Mouse (Mus musculus): Measurements from ENCODE around the gene Uchl5.

The Uchl5 gene

DNA sequence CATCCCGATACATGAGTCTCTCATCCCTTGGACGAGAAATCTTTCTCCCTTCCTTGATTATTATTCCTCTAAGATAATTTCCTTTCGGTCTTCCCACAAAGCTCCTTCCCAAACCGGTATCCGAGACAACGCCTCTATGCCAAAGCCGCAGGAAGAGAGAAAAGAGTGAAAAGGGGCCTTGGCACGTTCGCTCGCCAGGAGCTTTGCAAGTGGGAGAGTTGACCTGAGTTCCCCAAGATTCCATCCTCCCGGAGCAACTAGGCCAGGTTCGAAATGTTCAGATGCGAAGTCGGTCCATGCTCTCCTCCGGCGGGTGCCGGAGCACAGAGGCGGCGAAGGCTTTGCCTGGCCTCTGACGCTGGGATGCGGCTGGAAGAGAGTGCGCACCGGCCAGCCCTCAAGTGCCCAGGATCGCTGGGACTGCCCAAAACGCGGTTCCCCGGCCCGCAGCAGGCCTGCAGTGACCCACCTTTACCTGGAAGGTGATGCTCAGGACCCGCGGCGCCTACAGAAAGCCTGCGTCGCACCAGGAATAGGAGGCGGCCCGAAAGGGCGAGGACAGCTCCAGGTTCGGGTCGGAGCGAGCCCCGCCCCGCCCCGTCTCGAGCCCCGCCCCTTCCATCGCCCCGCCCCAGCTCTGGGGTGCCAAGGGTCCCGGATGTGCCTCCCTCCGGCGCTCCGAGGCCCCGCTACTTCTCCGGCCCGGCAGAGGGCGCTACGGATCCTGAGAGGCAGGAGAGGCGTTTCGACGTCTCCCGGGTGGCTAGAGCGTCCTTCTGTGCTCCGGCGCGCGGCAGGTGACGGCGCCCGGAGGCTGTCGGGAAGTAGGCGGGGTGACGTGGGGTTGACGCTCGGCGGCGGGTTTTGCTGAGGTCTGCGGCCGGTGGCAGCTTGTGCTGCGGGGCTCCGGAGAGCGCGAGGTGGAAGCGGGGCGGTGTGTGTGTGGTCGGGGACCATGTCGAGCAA, at the start of gene Uchl5, which contains the start of gene Trove2:
Gene Uchl5 (plus strand): TSS at position 827 of the 966 bp plus-strand sequence.
Gene Trove2 (minus strand): TSS at position 623 of the 966 bp plus-strand sequence.
- in situ Hi-C loops (cut with MboI, MseI): no loop called here

DNA sequence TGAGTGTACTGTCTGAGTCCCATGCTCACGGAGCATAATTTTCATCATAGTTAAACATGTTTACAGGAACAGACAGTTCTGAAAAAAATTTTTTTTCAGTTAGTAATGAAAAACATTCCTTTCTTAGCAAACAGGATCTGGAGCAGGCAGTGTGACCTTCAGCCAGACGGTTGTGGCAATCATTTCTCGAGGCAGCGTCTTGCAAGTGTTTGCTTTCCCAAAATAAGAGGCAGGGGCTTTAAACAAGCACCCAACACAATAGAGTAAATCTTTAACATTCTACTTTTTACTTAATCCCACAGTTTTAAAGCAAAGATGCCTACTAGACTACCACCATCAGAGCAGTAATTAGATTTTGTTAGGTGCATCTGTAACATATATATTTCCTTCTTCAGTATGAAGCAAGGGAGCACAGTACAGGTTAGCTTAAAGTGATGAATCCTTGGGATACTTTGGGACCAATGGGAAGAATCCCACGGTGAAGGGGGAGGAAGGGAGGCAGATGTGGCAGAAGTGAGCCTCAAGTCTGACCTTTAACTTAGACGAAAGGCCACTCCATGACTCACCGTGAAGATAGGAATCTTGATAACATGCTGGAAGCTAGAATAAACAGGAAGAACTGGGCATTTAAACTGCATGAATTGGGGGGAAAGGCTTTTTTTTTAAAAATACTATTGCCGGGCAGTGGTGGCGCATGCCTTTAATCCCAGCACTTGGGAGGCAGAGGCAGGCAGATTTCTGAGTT, 49.2 kb upstream of the Uchl5 start:
- in situ Hi-C loops (cut with MboI, MseI): no loop called here

DNA sequence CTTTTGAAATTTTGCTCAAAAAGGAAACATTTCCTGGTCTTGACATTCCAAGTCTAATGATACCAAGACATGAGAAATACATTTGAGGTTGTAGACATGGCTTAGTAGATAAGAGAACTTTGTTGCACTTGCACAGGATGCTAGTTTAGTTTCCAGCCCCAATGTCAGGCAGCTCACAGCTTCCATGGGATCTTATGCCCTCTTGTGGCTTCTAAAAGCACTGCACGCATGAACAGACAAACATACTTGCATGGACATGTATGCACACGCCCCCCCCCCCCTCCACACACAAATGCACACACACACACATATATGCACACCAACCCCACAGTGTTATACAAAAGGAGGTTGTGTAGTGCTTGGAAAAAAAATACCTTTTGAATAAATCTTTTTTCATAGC, 46.2 kb upstream of the Uchl5 start:
- in situ Hi-C loops (cut with MboI, MseI): no loop called here

DNA sequence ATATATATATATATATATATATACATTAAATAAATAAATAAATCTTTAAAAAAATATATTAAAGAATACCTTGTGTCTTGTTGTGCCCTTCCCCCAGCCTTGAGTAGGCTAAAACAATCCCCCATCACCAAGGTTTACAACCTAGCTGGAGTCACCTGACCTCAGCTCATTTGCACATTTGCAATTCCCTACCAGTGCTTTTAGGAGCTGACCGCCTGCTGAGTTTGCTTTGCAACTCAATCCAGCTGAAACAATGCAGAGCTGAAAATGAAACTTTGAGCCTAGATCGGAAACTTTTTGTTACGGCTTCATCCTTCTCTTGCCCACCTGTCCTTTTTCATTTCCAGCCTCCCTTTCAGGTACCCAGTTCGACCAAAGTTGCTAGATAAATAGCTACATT, 45.4 kb upstream of the Uchl5 start:
- in situ Hi-C loops (cut with MboI, MseI): no loop called here

DNA sequence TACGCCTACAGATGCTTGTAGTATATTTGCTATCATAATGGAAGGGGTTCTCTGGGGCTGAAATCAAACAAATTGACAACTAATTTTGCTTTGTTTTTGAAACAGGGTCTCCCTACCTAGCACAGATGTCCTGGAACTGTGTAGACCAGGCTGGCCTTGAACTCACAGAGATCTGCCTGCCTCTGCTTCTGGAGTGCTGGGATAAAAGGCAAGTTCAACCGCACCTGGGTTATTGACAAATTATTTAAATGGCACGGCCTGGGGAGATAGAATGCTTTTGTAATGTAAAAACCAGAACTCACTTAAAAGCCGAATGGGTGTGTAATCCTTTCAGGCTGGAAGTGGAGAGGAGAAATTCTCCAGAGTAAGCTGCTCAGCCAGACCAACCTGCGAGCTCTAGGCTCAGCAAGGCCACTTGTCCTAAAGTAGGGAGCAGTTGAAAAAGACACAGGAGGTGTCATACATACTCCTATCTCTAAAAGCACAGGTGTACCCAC, 43.1 kb upstream of the Uchl5 start:
- in situ Hi-C loops (cut with MboI, MseI): no loop called here

DNA sequence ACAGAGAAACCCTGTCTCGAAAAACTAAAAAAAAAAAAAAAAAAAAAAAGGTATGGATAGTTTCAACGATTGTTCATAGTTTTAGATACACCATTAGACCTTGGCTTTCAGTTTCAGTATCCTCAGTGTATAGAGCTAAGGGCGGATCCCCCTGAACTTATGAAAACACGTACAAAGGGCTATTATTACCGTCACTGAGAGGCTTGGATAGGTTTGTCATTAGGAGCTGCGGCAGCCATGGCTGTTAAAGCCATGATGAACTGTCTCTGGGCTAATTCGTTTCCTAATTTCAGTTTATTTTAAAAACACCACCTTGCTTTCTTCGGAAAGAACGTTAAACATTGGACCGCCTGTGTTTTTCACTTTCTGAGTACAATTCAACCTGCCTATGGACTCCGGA, 38.3 kb upstream of the Uchl5 start:
- in situ Hi-C loops (cut with MboI, MseI): no loop called here

DNA sequence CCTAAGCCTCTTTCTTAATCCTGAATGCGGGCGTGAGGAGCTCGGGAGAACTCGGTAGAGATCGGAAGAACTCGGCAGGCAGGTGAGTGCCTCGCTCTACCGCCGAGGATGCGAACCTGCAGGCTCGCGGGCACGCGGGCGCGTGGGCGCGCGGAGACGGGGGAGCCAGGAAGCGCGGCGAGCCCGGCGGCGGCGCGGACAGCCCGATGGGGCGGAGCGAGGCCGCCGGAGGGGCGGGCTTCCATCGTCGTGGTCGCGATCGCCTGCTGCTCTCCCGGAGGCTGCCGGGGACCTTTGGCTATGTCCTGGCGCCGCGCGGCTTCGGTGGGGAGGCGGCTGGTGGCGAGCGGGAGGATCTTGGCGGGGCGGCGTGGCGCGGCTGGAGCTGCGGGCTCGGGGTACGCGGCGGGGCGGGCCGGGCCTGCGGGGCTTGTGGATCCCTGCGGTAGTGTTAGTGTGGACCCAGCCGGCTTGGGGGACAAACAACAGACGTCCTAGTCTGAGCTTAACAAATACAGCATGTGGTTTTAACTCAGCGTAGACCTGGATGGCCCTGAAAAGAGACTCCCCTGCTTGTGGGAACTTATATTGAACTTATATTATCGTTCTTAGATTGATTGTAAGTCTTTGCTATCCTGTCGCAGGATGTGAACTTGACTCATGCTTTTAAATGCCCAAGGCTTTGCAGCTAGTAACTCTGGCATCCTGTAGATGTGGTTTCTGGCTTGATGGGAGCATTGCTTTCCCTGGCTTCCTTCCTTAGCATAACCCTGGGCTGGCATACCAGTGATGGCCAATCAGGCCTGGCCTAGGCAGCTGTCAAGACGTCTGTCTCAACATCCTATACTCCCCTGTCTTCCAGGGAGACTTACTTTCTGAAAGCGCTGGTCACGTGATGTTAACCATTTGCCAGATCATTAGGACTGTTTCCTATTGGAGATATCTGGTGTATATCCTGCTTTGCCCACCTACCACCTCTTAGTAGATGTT, 37.4 kb upstream of the Uchl5 start:
- in situ Hi-C loops (cut with MboI, MseI): no loop called here

DNA sequence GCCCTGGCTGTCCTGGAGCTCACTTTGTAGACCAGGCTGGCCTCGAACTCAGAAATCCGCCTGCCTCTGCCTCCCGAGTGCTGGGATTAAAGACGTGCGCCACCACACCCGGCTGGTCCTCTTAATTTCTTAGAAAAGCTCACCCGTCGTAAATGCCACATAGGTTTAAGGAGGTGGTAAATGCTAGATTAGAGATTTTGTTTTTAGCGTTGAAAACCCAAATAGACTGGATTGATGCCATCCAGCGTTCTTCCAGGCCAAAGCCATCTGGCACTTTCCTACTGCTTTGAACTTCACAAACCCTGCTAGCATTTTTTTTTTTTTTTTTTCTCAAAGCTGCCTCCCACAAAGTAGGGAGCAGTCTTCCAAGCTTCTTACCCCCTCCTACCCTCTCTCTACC, 36.5 kb upstream of the Uchl5 start:
- in situ Hi-C loops (cut with MboI, MseI): no loop called here

DNA sequence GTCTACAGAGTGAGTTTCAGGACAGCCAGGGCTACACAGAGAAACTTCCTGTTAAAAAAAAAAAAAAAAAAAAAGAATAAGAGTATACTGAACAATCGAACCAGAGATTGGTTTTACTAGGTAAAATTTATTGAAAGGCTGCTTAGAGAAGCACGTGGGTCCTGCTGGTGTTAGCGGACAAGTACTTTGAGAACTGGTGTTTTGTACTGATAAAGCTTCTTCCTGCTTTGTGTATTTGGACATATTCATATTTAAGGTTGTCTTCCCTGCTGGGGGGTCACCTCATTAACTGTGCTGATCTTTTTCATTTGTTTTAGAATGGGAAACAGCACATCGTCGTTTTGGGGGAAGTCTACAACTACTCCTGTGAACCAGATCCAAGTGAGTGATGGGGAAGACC, 35.7 kb upstream of the Uchl5 start:
- in situ Hi-C loops (cut with MboI, MseI): no loop called here

DNA sequence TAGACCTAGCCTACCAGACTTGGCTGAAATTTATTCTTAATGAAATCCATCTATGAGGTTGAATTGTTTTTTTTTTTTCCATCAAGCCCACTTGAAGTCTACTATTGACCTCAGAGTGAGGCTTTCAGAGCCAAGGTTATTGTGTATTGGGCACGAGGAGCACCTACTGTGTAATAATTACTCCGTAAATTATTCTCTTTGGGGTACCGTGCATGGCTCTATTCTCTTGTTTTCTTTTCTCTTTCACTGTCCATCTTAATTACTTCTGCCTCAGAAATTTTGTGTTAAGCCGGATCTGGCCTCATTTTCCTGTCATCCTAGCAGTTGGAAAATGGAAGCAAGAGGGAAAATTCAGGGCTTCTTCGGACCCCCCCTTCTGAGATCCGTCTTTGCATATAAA, 34.9 kb upstream of the Uchl5 start:
- in situ Hi-C loops (cut with MboI, MseI): no loop called here

DNA sequence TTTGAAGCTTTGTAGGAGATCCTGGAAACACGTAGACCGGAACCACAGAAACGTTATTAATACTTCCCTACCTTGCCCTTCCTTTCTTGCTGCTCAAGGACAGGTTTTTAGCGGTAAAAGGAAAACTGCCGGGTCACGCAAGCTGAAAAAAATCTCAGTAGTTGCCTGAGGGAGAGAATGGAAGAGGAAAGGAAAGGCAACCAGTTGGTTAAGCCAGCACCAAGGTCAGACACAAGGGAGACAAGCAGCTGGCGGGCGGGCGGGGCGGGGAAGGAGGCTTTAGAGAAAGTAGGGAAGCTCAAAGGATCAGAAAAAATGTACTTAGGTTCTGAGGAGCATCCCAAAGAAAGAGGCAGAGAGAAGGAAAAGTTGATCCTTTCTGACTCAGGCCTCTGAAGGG, 31.2 kb upstream of the Uchl5 start:
- in situ Hi-C loops (cut with MboI, MseI): no loop called here

DNA sequence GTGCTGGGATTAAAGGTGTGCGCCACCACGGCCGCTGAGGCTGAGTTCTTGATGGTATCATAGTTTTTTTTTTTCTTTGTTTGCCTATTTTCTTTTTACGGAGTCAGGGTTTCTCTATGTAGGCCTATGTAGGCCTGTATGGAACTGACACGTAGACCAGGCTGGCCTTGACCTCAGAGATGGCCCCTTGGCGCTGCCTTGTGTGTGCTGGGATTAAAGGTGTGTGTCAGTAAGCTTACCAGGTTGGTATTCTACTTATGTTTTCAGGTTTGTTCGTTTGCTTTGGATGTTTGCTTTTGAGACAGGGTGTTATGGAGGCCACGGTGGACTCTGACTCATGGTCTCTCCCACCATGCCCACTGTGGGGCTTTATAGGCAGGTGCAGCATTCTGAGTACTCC, 14.9 kb upstream of the Uchl5 start:
- in situ Hi-C loops (cut with MboI, MseI): no loop called here

DNA sequence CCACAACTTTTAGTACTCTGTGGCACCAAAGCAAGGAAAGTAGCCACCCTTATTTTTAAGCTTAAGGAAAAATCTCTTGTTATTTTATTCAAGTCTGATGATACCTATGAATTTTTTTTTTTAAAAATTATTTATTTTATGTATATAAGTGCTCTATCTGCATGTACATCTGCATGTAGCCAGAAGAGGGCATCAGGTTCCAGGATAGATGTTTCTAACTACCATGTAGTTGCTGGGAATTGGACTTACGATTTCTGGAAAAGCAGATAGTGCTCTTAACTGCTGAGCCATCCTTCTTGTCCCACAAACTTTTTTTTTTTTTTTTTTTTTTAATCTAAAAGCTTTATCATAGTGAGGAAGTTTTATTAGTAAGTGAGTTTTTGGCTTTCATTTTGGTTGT, 12.6 kb upstream of the Uchl5 start:
- in situ Hi-C loops (cut with MboI, MseI): no loop called here

DNA sequence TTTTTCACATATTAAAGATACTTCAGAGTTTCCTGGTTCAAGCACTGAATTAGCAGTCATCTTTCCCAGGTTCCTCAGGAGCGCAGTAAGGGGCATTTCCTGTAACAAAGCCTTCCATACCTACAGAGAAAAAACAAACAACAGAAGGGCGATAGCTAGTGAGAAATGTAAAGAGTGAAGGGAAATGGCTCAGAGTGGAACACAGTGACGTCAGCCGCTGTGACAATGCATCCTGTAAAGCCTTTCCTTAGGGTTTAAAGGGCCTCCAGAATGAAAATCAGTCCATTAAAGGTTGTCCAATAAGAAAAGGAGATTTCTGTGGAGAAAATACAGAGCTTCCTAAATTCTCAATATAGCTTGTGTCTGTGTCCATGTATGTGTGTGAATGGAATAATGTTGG, 11.3 kb upstream of the Uchl5 start:
- in situ Hi-C loops (cut with MboI, MseI): no loop called here

DNA sequence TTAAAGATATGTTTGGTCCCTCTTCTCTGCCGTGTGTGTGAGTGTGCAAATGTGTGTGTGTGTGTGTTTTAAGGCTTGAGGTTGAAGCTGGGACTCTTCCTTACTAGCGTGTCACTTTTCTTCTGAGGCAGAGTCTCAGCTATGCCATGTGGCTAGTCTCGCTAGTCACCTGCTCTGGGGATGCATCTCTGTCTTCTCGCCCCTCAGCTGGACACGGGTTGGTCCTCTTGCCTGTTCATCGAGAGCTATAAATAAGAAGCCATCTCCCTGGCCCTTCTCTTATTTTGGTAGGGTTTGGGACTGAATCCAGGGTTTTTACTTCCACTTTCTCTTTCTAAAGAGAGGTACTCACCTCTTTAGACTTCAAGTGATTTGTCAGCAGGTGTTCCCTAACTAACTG, 10.8 kb upstream of the Uchl5 start:
- in situ Hi-C loops (cut with MboI, MseI): no loop called here

DNA sequence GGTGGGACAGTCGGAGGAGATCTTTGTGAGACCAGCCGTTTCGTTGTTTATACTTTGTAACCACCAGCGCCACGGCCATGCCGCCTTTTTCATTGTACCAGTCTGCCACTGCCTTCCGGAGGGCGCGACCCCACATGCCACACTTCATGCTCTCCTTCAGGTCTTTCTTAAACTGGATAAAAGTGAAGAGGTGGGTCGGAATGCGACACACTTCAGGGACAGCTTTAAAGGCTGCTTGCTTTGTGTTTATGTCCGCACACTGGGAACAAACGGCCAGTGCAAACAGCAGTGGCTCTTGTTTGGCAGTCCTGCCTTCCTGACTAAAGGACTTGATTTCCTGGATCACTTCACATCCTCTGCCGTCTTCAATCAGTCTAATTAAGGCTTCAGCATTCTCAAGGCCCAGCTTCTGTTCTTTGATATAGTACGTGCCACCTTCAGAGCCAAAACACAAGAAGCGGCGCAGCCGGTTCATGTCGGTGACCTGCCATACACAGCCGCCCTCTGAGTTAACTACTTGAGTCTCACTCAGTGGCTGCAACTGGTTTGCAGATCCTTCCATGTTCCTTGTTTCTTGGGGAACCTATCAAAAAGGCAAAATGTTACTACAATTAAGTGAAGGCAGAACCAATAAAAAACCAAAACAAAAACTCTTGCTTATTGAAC, 6.5 kb upstream of the Uchl5 start:
- in situ Hi-C loops (cut with MboI, MseI): loop anchor here (5.0 kb wide), 1 partner anchor 68 kb away; the partner anchor contains the start of gene Cdc73

DNA sequence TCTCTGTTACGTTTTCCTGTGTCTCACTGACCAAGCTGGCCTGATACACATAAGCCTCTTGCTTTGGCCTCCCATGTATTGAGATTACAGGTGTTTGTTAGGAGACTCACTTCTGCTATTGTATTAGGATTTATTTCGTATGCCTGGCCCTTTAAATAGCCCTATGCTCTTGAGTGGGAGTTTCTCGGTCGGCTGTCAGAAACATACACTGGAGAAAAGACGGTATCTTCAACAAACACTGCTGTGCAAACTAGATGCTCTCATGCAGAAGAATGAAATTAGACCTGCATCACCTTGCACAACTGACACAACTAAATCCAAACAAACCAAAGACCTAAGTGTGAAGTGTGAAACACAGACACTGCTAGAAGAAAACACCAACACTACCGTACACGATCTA, 4.0 kb upstream of the Uchl5 start:
- in situ Hi-C loops (cut with MboI, MseI): loop anchor here (5.0 kb wide), 1 partner anchor 71 kb away; the partner anchor contains the start of gene Cdc73

DNA sequence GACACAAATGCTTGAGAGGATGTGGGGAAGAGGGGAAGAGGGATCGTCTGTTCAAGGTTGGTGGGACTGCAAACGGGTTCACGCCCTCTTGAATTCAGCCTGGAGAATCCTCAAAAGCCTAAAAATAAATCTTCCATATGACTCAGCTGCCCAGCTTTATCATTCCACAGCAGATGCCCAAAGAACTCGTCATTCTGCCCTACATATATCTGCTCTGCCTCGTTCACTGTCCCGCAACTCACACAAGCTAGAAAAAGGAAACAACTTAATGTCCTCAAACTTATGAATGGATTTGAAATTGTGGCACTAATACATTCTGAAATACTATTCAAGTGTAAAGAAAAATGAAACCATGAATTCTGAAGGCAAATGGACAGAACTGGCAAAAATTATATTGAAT, 3.2 kb upstream of the Uchl5 start:
- in situ Hi-C loops (cut with MboI, MseI): loop anchor here (5.0 kb wide), 1 partner anchor 72 kb away; the partner anchor contains the start of gene Cdc73

DNA sequence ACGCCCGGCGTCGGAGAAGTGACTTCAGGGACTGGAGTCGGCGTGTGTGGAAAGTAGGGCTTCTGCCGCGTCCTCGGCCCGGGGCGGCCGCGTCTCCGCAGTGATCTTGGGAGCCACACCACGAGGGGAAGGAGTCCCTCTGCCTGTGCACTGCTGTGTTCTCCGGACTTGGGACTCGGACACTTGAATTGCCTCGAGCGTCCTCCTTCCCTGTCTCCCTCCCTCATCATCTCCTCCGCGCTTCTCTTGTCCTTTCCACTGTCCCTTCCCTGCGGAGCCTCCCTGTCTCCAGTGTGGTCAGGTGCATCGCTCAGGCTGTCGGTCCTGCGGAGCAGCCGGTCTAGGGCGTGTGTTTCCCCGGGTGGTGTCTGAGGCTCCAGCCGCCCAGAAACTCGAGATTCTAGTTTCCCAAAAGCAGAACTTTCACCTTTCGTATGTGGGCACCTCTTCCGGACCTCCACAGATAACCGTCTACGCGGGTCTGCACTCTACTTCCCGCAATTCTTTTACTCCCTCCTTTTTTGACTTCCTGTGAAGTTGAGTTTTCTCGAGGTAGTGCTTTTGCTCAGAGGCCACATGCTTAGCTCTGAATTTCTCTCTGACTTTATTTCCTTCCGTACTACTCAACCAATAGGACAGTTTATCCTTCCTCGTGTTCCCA, 616 bp downstream of the Uchl5 start:
- in situ Hi-C loops (cut with MboI, MseI): no loop called here

DNA sequence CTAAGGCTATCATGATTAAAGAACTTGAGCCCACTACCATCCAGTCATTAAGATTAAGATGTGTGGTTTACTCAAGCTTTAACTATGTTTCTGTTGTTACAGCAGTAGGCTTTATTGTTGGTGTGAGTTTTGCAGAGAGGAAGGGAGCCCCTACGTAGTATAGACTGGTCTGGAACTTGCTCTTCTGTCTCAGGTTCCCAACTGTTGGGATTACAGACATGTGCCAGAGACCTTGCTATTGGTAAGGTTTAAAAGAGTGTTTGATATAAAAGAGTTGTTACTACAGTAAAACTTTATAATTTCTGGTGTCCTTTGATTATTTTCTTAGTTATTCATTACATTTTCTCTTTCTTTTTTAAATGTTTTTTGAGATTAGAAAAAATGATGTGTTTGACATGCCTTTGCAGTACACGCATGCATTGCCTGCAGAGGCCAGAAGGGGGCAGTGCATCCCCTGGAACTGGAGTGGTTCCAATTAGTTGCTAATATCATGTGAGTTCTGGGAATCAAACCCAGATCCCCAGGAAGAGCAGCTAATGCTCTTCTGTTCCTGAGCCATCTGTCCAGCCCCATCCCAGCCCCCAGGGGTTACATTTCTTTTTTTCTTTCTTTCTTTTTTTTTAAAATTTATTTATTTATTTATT, 11.6 kb downstream of the Uchl5 start:
- in situ Hi-C loops (cut with MboI, MseI): no loop called here

All from T-helper 2 cell (primary cell).